Mouse (Mus musculus): ENCODE measurements at regions not wholly inside any gene's neighbourhood (a gene's known extent, or its start where the extent isn't known, plus 50 kb on each side); places are given as distances from the start of the nearest gene placed in this dataset.

DNA sequence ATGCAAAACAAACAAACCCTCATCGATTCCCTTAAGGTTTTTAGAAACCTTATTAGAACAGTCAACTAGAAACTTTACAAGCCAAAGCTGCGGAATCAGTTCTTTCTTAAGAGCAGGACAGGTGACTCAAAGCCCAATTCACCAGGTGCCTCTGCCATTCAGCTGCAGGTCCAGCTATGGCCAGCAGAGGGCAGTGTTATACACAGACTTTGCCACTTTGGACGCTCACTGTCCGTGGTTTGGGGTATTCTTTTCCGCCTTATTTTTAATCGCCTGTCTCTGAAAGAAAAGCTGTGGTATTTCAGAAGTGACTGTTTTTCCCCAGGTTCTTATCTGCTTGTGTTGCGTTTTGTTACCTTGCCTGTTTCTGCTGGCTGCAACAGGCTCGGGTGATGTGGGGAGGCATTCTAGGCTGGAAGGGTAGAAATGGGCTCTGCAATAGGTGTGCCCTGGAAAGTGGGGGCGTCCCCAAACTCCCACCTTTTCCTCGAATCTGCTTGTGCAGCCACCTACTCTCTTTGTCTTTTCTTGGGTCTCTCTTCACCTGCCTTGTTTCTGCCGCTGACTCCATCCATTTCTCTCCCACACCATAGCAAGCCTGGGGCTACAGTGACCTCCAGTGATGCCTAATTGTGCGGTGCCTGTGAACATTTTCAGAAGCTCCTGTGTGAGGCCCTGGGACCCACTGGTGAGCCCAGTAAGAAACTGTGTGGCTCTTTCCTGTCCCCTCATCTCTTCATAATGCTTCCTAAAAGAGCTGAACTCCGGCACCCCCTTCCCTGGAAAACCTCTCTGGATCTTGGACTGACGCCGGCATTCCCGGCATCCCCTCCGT is 142.4 kb downstream of the Mtx3 start:
- H3K4me1 ChIP-seq (replicated peaks), result peaks cover 5% of the 10 kb centered on the region; the same call in 1 of the 2 replicates
- peak overlapping the region; percentile 32 for H3K4me3 ChIP-seq
- no peak for ATAC-seq (ENCODE audit: insufficient number of reproducible peaks, low FRiP score)
- no peaks in the 10 kb centered on the region for H3K9me3 ChIP-seq (replicated peaks)
- no peaks in the 10 kb centered on the region for H3K27me3 ChIP-seq (replicated peaks)
- H3K9ac ChIP-seq, result no peak overlapping the region
- peak overlapping the region; percentile 63 for H3K4me2 ChIP-seq
- WGBS, result 44% methylated on average over 17 of the region's 17 CpGs
- no peaks in the 10 kb centered on the region for H3K36me3 ChIP-seq
- no peak overlapping the region for H3K27ac ChIP-seq (ENCODE audit: poor library complexity, severe bottlenecking)

GRCm38 (mm10) chr13:92987691-92988090 is 143.1 kb downstream of the Mtx3 start:
- Histone ChIP-seq H3K9me3 (replicated peaks) (no peaks in the 10 kb centered on the region), H3K9ac (no peak overlapping the region; the same call in 1 of the 2 replicates), H3K4me3 (no peak overlapping the region), H3K4me2 (no peak overlapping the region), H3K36me3 (no peaks in the 10 kb centered on the region), H3K4me1 (replicated peaks) (peaks cover 5% of the 10 kb centered on the region; the same call in 1 of the 2 replicates), H3K27ac (ENCODE audit: poor library complexity, severe bottlenecking) (no peak overlapping the region), H3K27me3 (replicated peaks) (no peaks in the 10 kb centered on the region)
- no peak for ATAC-seq (ENCODE audit: insufficient number of reproducible peaks, low FRiP score)
- 93% methylated on average over 6 of the region's 6 CpGs for WGBS

- no peak overlapping the region for H3K27ac ChIP-seq (ENCODE audit: poor library complexity, severe bottlenecking)
- no peak for ATAC-seq (ENCODE audit: insufficient number of reproducible peaks, low FRiP score)
- no peaks in the 10 kb centered on the region for H3K36me3 ChIP-seq
- no peak overlapping the region for H3K9ac ChIP-seq
- H3K27me3 ChIP-seq (replicated peaks), result no peaks in the 10 kb centered on the region
- peaks cover 5% of the 10 kb centered on the region; the same call in 1 of the 2 replicates for H3K4me1 ChIP-seq (replicated peaks)
- 82% methylated on average over 9 of the region's 9 CpGs for WGBS
- no peak overlapping the region for H3K4me2 ChIP-seq
- no peak overlapping the region for H3K4me3 ChIP-seq
- no peaks in the 10 kb centered on the region for H3K9me3 ChIP-seq (replicated peaks)
Measured at GRCm38 (mm10) chr13:92988600-92988999, 144.0 kb downstream of the Mtx3 start.

GRCm38 (mm10) chr13:92990316-92991206 is 146.0 kb downstream of the Mtx3 start:
- Histone ChIP-seq H3K4me2 (no peak overlapping the region), H3K27ac (ENCODE audit: poor library complexity, severe bottlenecking) (no peak overlapping the region), H3K9ac (no peak overlapping the region), H3K27me3 (replicated peaks) (no peaks in the 10 kb centered on the region), H3K36me3 (no peaks in the 10 kb centered on the region), H3K9me3 (replicated peaks) (no peaks in the 10 kb centered on the region), H3K4me1 (replicated peaks) (peaks cover 5% of the 10 kb centered on the region; the same call in 1 of the 2 replicates), H3K4me3 (no peak overlapping the region)
- ATAC-seq (ENCODE audit: insufficient number of reproducible peaks, low FRiP score), result no peak
- WGBS, result 72% methylated on average over 14 of the region's 14 CpGs
